Mouse (Mus musculus) G1E (cell line): ENCODE data around the gene Igfbp3.

Experiments
- CTCF ChIP-seq: IDR thresholded peaks from 2 replicates; pipeline ENCODE4 v1.5.1; 2012; ENCODE audit warnings: low read depth, low read length, inconsistent platforms, mixed read lengths
- GATA1 ChIP-seq: IDR thresholded peaks from 2 replicates; pipeline ENCODE4 v1.6.1; 2012; ENCODE audit warnings: borderline replicate concordance, low read length, inconsistent platforms, mixed read lengths
- GATA2 ChIP-seq: IDR thresholded peaks from 2 replicates; pipeline ENCODE4 v1.6.1; 2012; ENCODE audit warnings: low read depth, low read length, inconsistent platforms, borderline replicate concordance
- POLR2AphosphoS5 ChIP-seq: IDR thresholded peaks from 2 replicates; pipeline ENCODE4 v1.6.1; 2012; ENCODE audit warnings: low read depth, low read length, inconsistent platforms; ENCODE audit not compliant: insufficient replicate concordance

- TF ChIP-seq CTCF (no peak; the same call in 1 of the 2 replicates), GATA1 (no peak), POLR2AphosphoS5 (no peak), GATA2 (no peak)
Measured at GRCm38 (mm10) chr11:7199736-7200392, 13.9 kb downstream of the Igfbp3 start.
